Mouse (Mus musculus): ENCODE results near the gene Ankrd12.
"Not testable (repeated sequence)": the region's sequence is repeated elsewhere in the genome, so short reads cannot be mapped to it uniquely, and the experiment has no call there.

Ankrd12 gene

GRCm38 (mm10) chr17:66084486-66084885 lies 7.6 kb upstream of the Ankrd12 start:
- DNase-seq (ENCODE audit: low spot score) = no peak

GRCm38 (mm10) chr17:66077437-66077850 lies 555 bp upstream of the Ankrd12 start:
- DNase-seq (ENCODE audit: low spot score) = no peak

- no peak for DNase-seq (ENCODE audit: low spot score)
Measured at GRCm38 (mm10) chr17:66076174-66076927, 538 bp downstream of the Ankrd12 start.

GRCm38 (mm10) chr17:66075827-66076173 lies 1.1 kb downstream of the Ankrd12 start:
- no peak for DNase-seq (ENCODE audit: low spot score)

- DNase-seq (ENCODE audit: low spot score) = no peak
Measured at GRCm38 (mm10) chr17:66073971-66074370, 2.9 kb downstream of the Ankrd12 start.

- DNase-seq (ENCODE audit: low spot score) = not testable (repeated sequence)
Measured at GRCm38 (mm10) chr17:66069036-66069435, 7.9 kb downstream of the Ankrd12 start.

GRCm38 (mm10) chr17:66065115-66065514 lies 11.8 kb downstream of the Ankrd12 start:
- no peak for DNase-seq (ENCODE audit: low spot score)

- DNase-seq (ENCODE audit: low spot score) = no peak
Measured at GRCm38 (mm10) chr17:66061241-66061938, 15.5 kb downstream of the Ankrd12 start.

- no peak for DNase-seq (ENCODE audit: low spot score)
Measured at GRCm38 (mm10) chr17:66058160-66058559, 18.7 kb downstream of the Ankrd12 start.

- DNase-seq (ENCODE audit: low spot score) = no peak
Measured at GRCm38 (mm10) chr17:66057145-66057544, 19.7 kb downstream of the Ankrd12 start.

- no peak for DNase-seq (ENCODE audit: low spot score)
Measured at GRCm38 (mm10) chr17:66053349-66053748, 23.5 kb downstream of the Ankrd12 start.

GRCm38 (mm10) chr17:66048795-66049194 lies 28.1 kb downstream of the Ankrd12 start:
- no peak for DNase-seq (ENCODE audit: low spot score)

GRCm38 (mm10) chr17:66048199-66048598 lies 28.7 kb downstream of the Ankrd12 start:
- DNase-seq (ENCODE audit: low spot score) = no peak

GRCm38 (mm10) chr17:66043679-66044078 lies 33.2 kb downstream of the Ankrd12 start:
- DNase-seq (ENCODE audit: low spot score) = not testable (repeated sequence)

GRCm38 (mm10) chr17:66041020-66041419 lies 35.9 kb downstream of the Ankrd12 start:
- no peak for DNase-seq (ENCODE audit: low spot score)

GRCm38 (mm10) chr17:66033239-66033638 lies 43.6 kb downstream of the Ankrd12 start:
- no peak for DNase-seq (ENCODE audit: low spot score)

GRCm38 (mm10) chr17:66031991-66032390 lies 44.9 kb downstream of the Ankrd12 start:
- no peak for DNase-seq (ENCODE audit: low spot score)

- DNase-seq (ENCODE audit: low spot score) = no peak
Measured at GRCm38 (mm10) chr17:66024211-66024610, 52.7 kb downstream of the Ankrd12 start.

- DNase-seq (ENCODE audit: low spot score) = no peak
Measured at GRCm38 (mm10) chr17:66011790-66012189, 65.1 kb downstream of the Ankrd12 start.

GRCm38 (mm10) chr17:66007892-66008291 lies 69.0 kb downstream of the Ankrd12 start:
- DNase-seq (ENCODE audit: low spot score) = no peak

- no peak for DNase-seq (ENCODE audit: low spot score)
Measured at GRCm38 (mm10) chr17:66007473-66007872, 69.4 kb downstream of the Ankrd12 start.

GRCm38 (mm10) chr17:65988151-65988820 lies 88.6 kb downstream of the Ankrd12 start:
- DNase-seq (ENCODE audit: low spot score) = no peak

- not testable (repeated sequence) for DNase-seq (ENCODE audit: low spot score)
Measured at GRCm38 (mm10) chr17:65976720-65977119, 100.2 kb downstream of the Ankrd12 start.

Measured in left cerebral cortex, adult 11 months (tissue).